Mouse (Mus musculus) lung, postnatal 0 days (tissue): ENCODE measurements at regions not wholly inside any gene's neighbourhood (a gene's known extent, or its start where the extent isn't known, plus 50 kb on each side); places are given as distances from the start of the nearest gene placed in this dataset.

Source experiments
- ATAC-seq: fragments of 200-750 bp; cut with Nextera tagmentation; 2 replicates; pipeline ENCODE4 v1.8.0; 2017; ENCODE audit warnings: moderate library complexity
- DNase-seq: peaks from one replicate; pipeline ENCODE4 v3.0.0-alpha.2; 2016; ENCODE audit warnings: low spot score
- H3K27ac ChIP-seq: fragments of 300-500 bp; sonication (generic); 2 replicates; pipeline ENCODE4 v1.5.1; 2014; ENCODE audit warnings: antibody characterized with exemption, mild to moderate bottlenecking, low read length, mixed read lengths
- H3K27me3 ChIP-seq: fragments of 300-500 bp; sonication (generic); replicated peaks from 2 replicates; pipeline ENCODE4 v1.6.1; 2014; ENCODE audit warnings: low read length, mixed read lengths; ENCODE audit not compliant: insufficient read depth
- H3K36me3 ChIP-seq: fragments of 300-500 bp; sonication (generic); 2 replicates; pipeline ENCODE4 v1.6.1; 2014; ENCODE audit warnings: low read length, mixed read lengths; ENCODE audit not compliant: insufficient read depth
- H3K4me1 ChIP-seq: fragments of 300-500 bp; sonication (generic); 2 replicates; pipeline ENCODE4 v1.6.1; 2014; ENCODE audit warnings: antibody characterized with exemption, low read depth, low read length, mixed read lengths; ENCODE audit not compliant: insufficient read depth
- H3K4me2 ChIP-seq: fragments of 300-500 bp; sonication (generic); replicated peaks from 2 replicates; pipeline ENCODE4 v1.6.1; 2014; ENCODE audit warnings: low read depth, mild to moderate bottlenecking, low read length, moderate library complexity, mixed read lengths
- H3K4me3 ChIP-seq: fragments of 300-500 bp; sonication (generic); 2 replicates; pipeline ENCODE4 v1.5.1; 2014; ENCODE audit warnings: low read depth, low read length
- H3K9ac ChIP-seq: fragments of 300-500 bp; sonication (generic); replicated peaks from 2 replicates; pipeline ENCODE4 v1.6.1; 2014; ENCODE audit warnings: low read depth, mild to moderate bottlenecking
- H3K9me3 ChIP-seq: fragments of 300-500 bp; sonication (generic); 2 replicates; pipeline ENCODE4 v1.6.1; 2016; ENCODE audit warnings: low read length, mixed read lengths
- CTCF ChIP-seq: IDR thresholded peaks from 2 replicates; pipeline ENCODE4 v1.5.1; 2016; ENCODE audit warnings: antibody characterized with exemption, mild to moderate bottlenecking
- EP300 ChIP-seq: IDR thresholded peaks from 2 replicates; pipeline ENCODE4 v1.6.1; 2016; ENCODE audit warnings: antibody characterized with exemption, mild to moderate bottlenecking, control low read depth
- WGBS: fragments of 180-500 bp; shearing (Covaris S2); extraction: QIAGEN DNeasy Blood & Tissue Kit; methylation state at CpG from one replicate; pipeline ENCODE4 v1.1.7; 2014; 5-methylcytosine and 5-hydroxymethylcytosine counted together

DNA sequence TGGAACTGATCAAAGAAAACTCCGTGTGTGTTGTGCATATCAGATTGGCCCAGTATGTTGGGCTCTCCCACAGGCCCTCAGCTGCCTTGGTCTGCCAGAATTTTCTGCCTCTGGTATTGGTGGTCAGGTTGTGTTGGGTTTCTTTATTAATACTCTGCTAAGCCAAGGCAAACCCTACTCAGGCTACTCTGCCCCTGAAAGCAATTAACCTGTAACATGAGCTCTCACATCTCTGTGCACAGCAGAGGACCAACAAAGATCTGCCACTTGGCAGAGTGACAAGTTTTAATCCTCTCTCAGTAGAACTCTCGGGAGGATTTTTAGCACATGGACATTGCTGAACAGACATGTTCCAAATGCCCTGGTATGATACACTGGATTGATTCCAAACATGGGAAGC, 803.2 kb upstream of the Pou3f3 start:
- 35% methylated on average over 2 of the region's 2 CpGs for WGBS
- ATAC-seq (no peak), DNase-seq (no peak)
- no peaks in the 10 kb centered on the region for H3K9me3 ChIP-seq
- H3K36me3 ChIP-seq: no peaks in the 10 kb centered on the region
- H3K4me2 ChIP-seq: no peak overlapping the region
- no peak overlapping the region for H3K27ac ChIP-seq
- H3K27me3 ChIP-seq: no peaks in the 10 kb centered on the region
- H3K9ac ChIP-seq: no peak overlapping the region
- TF ChIP-seq CTCF (no peak), EP300 (no peak)
- 0 out of 2 replicates have a peak, but pooled peaks cover 3% of the 10 kb centered on the region for H3K4me1 ChIP-seq
- no peak overlapping the region for H3K4me3 ChIP-seq

DNA sequence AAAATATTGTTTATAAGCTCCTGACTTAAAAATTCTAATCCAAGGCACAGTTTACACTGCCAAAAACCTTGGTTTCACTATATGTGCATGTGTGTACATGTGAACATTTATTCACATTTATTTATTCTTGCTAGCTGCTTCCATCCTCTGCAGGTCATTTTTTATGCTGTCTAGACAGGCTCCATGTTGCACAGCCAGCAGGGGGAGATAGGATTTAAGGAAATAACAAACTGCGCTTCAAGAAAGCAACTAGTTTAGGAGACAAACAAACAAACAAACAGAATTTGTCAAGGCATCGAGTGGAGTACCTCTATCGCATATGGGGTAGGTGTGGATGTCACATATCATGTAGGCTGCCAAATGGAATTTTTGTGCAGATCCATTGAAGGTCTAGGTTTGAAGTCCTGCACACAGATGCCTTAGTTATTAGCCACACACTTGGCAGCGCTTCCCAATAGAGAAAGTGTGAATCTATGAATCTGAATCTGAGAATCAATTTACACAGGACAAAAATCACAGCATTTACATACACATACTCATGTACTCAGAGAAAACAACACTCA, 797.7 kb upstream of the Pou3f3 start:
- Histone ChIP-seq H3K9ac (no peak overlapping the region), H3K9me3 (no peaks in the 10 kb centered on the region), H3K4me3 (no peak overlapping the region), H3K4me2 (no peak overlapping the region), H3K27me3 (no peaks in the 10 kb centered on the region), H3K36me3 (no peaks in the 10 kb centered on the region), H3K4me1 (no peaks in the 10 kb centered on the region), H3K27ac (no peak overlapping the region)
- ATAC-seq (no peak), DNase-seq (no peak)
- TF ChIP-seq CTCF (peak; percentile 44), EP300 (no peak)
- 68% methylated on average over 4 of the region's 4 CpGs for WGBS

- H3K4me1 ChIP-seq: no peaks in the 10 kb centered on the region
- DNase-seq (no peak), ATAC-seq (no peak)
- H3K4me3 ChIP-seq: no peak overlapping the region
- no peak overlapping the region for H3K4me2 ChIP-seq
- no peaks in the 10 kb centered on the region for H3K36me3 ChIP-seq
- H3K27ac ChIP-seq: no peak overlapping the region
- H3K27me3 ChIP-seq: no peaks in the 10 kb centered on the region
- 73% methylated on average over 6 of the region's 6 CpGs for WGBS
- TF ChIP-seq CTCF (no peak), EP300 (no peak)
- no peak overlapping the region for H3K9ac ChIP-seq
- H3K9me3 ChIP-seq: no peaks in the 10 kb centered on the region
These were observed 795.2 kb upstream of the Pou3f3 start for GRCm38 (mm10) chr1:41900370-41900769.

DNA sequence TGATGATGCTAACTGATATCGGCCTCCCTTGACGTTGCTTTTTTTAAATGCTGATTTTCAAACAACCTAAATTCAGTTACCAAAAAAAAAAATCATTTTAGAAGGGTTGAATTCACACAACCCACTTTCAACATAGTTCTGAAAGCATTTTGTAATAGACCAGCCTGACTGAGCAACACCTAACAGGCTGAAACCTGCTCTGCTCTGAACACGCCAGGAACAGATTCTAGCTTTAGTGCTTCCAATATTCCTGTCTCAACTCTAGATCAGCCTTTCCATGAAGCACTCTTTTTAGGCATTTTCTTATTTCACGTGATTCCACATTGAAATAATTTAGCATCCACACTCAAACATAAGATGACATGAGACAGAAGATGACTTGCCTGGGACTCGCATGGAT, 789.6 kb upstream of the Pou3f3 start:
- TF ChIP-seq EP300 (no peak), CTCF (no peak)
- no peak overlapping the region for H3K4me3 ChIP-seq
- 79% methylated on average over 5 of the region's 5 CpGs for WGBS
- no peaks in the 10 kb centered on the region for H3K4me1 ChIP-seq
- no peaks in the 10 kb centered on the region for H3K9me3 ChIP-seq
- ATAC-seq (no peak), DNase-seq (no peak)
- H3K36me3 ChIP-seq: no peaks in the 10 kb centered on the region
- no peak overlapping the region for H3K27ac ChIP-seq
- H3K9ac ChIP-seq: no peak overlapping the region
- H3K27me3 ChIP-seq: no peaks in the 10 kb centered on the region
- no peak overlapping the region for H3K4me2 ChIP-seq

DNA sequence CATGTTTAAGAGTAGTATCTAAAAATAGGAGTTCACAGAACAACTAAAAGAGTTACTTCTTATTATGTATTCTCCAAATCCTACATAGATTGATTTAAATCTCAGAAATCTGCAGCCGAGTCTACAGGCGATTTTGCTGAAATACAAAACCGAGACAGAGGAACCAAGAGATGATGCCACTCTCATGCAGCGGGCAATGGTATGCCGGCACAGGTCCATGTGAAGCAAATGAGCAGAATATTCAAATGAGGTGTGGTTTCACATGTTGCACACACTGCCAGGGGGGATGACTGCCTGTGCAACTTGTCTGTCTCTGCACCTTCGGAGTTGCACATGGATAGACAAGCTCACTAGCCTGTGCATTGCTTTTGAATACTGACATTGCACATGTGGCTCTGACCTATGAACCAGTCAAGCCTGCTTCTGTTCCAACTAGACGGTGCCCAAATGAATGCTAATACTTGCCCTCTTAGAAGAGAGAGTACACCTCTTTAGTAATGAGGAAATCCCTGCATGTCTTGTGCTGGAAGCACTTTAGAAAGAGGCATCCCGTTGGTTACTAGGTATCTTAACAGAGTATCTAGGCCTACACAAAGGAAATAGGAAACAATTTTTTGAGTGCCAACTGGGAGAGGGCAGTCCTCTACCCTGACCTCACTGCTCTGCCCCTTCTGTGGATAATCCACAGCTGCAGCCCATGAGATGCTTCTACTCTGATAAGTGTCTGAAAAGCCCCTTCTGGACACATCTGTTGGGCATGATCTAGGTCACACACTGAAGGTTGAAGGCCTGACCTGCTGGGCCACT, 787.4 kb upstream of the Pou3f3 start:
- 85% methylated on average over 8 of the region's 8 CpGs for WGBS
- Histone ChIP-seq H3K27me3 (no peaks in the 10 kb centered on the region), H3K9me3 (no peaks in the 10 kb centered on the region), H3K4me1 (no peaks in the 10 kb centered on the region), H3K4me2 (no peak overlapping the region), H3K9ac (no peak overlapping the region), H3K4me3 (no peak overlapping the region), H3K27ac (no peak overlapping the region), H3K36me3 (no peaks in the 10 kb centered on the region)
- no peak for TF ChIP-seq CTCF
- no peak for TF ChIP-seq EP300
- DNase-seq: no peak
- ATAC-seq: no peak

DNA sequence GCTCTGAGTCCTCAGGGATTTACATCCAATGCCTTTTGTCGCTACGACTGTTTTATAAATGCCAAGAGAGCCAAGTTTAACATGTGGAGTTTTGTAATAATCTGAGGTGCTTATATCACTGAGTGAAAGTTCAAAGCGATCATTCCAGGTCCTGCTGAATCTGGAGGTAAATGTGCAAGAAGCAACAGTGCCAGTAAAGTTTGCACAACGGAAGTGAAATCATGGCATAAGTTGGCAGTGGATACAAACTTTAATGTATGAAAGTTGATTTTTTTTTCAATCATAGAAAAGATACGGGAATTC, 786.8 kb upstream of the Pou3f3 start:
- 84% methylated on average over 5 of the region's 5 CpGs for WGBS

More for the DNA sequence above, 786.8 kb upstream of the Pou3f3 start:
- Histone ChIP-seq H3K36me3 (no peaks in the 10 kb centered on the region), H3K27me3 (no peaks in the 10 kb centered on the region), H3K4me3 (no peak overlapping the region), H3K27ac (no peak overlapping the region), H3K4me2 (no peak overlapping the region), H3K4me1 (no peaks in the 10 kb centered on the region), H3K9me3 (no peaks in the 10 kb centered on the region), H3K9ac (no peak overlapping the region)
- no peak for TF ChIP-seq CTCF
- TF ChIP-seq EP300: no peak
- no peak for DNase-seq
- ATAC-seq: no peak
